Mouse (Mus musculus): Measurements from ENCODE around the gene Pi4ka.

The Pi4ka gene

GRCm38 (mm10) chr16:17405736-17406443 is at the start of gene Pi4ka, which contains the start of gene Snap29:
Gene Pi4ka, minus strand, starts transcription at chr16:17406314.
Gene Snap29, plus strand, starts transcription at chr16:17405986.
- peak; percentile 93 for DNase-seq (ENCODE audit: extremely low spot score, low read depth, low spot score)

- DNase-seq (ENCODE audit: extremely low spot score, low read depth, low spot score): no peak
Observed at GRCm38 (mm10) chr16:17452373-17452715, 46.2 kb upstream of the Pi4ka start.

- peak; percentile 92 for DNase-seq (ENCODE audit: extremely low spot score, low read depth, low spot score)
Observed at GRCm38 (mm10) chr16:17451541-17452372, 45.6 kb upstream of the Pi4ka start, which contains the start of gene Crkl. Gene Crkl, plus strand, starts transcription at chr16:17451987.

- DNase-seq (ENCODE audit: extremely low spot score, low read depth, low spot score): no peak
Observed at GRCm38 (mm10) chr16:17432576-17432975, 26.5 kb upstream of the Pi4ka start.

- DNase-seq (ENCODE audit: extremely low spot score, low read depth, low spot score): no peak
Observed at GRCm38 (mm10) chr16:17423021-17423420, 16.9 kb upstream of the Pi4ka start.

- no peak for DNase-seq (ENCODE audit: extremely low spot score, low read depth, low spot score)
Observed at GRCm38 (mm10) chr16:17410209-17410608, 4.1 kb upstream of the Pi4ka start.

GRCm38 (mm10) chr16:17409046-17409445 is 2.9 kb upstream of the Pi4ka start:
- DNase-seq (ENCODE audit: extremely low spot score, low read depth, low spot score): no peak

- no peak for DNase-seq (ENCODE audit: extremely low spot score, low read depth, low spot score)
Observed at GRCm38 (mm10) chr16:17406512-17407231, 558 bp upstream of the Pi4ka start.

GRCm38 (mm10) chr16:17405271-17405696 is 830 bp downstream of the Pi4ka start:
- DNase-seq (ENCODE audit: extremely low spot score, low read depth, low spot score): no peak

GRCm38 (mm10) chr16:17402855-17403254 is 3.3 kb downstream of the Pi4ka start:
- DNase-seq (ENCODE audit: extremely low spot score, low read depth, low spot score): no peak

- DNase-seq (ENCODE audit: extremely low spot score, low read depth, low spot score): no peak
Observed at GRCm38 (mm10) chr16:17392784-17393183, 13.3 kb downstream of the Pi4ka start.

GRCm38 (mm10) chr16:17383594-17384326 is 22.4 kb downstream of the Pi4ka start:
- DNase-seq (ENCODE audit: extremely low spot score, low read depth, low spot score): no peak

- no peak for DNase-seq (ENCODE audit: extremely low spot score, low read depth, low spot score)
Observed at GRCm38 (mm10) chr16:17382306-17382705, 23.8 kb downstream of the Pi4ka start.

- no peak for DNase-seq (ENCODE audit: extremely low spot score, low read depth, low spot score)
Observed at GRCm38 (mm10) chr16:17358787-17359186, 47.3 kb downstream of the Pi4ka start.

- DNase-seq (ENCODE audit: extremely low spot score, low read depth, low spot score): no peak
Observed at GRCm38 (mm10) chr16:17356031-17356430, 50.1 kb downstream of the Pi4ka start.

GRCm38 (mm10) chr16:17346766-17347165 is 59.3 kb downstream of the Pi4ka start:
- DNase-seq (ENCODE audit: extremely low spot score, low read depth, low spot score): no peak

- DNase-seq (ENCODE audit: extremely low spot score, low read depth, low spot score): no peak
Observed at GRCm38 (mm10) chr16:17345813-17346155, 60.3 kb downstream of the Pi4ka start.

- DNase-seq (ENCODE audit: extremely low spot score, low read depth, low spot score): no peak
Observed at GRCm38 (mm10) chr16:17345141-17345812, 60.8 kb downstream of the Pi4ka start.

- DNase-seq (ENCODE audit: extremely low spot score, low read depth, low spot score): no peak
Observed at GRCm38 (mm10) chr16:17341847-17342246, 64.3 kb downstream of the Pi4ka start.

- no peak for DNase-seq (ENCODE audit: extremely low spot score, low read depth, low spot score)
Observed at GRCm38 (mm10) chr16:17340705-17341104, 65.4 kb downstream of the Pi4ka start.
